Mouse (Mus musculus) telencephalon, adult 2 months (tissue): Measurements from ENCODE around the gene Ddx6.
"Not testable (repeated sequence)": the region's sequence is repeated elsewhere in the genome, so short reads cannot be mapped to it uniquely, and the experiment has no call there.

Source experiments
- DNase-seq: peaks from one replicate; pipeline ENCODE4 v3.0.0-alpha.2; 2011; ENCODE audit warnings: low read depth, low spot score

Gene Ddx6

GRCm38 (mm10) chr9:44593886-44594285, 10.8 kb upstream of the Ddx6 start:
- DNase-seq = no peak

- DNase-seq = no peak
Observed at GRCm38 (mm10) chr9:44594901-44595536, 9.7 kb upstream of the Ddx6 start.

- no peak for DNase-seq
Observed at GRCm38 (mm10) chr9:44595537-44595930, 9.2 kb upstream of the Ddx6 start.

GRCm38 (mm10) chr9:44597742-44598141, 7.0 kb upstream of the Ddx6 start:
- DNase-seq = no peak

- no peak for DNase-seq
Observed at GRCm38 (mm10) chr9:44598899-44599495, 5.7 kb upstream of the Ddx6 start.

- DNase-seq = no peak
Observed at GRCm38 (mm10) chr9:44599616-44600015, 5.1 kb upstream of the Ddx6 start.

GRCm38 (mm10) chr9:44600801-44601200, 3.9 kb upstream of the Ddx6 start:
- DNase-seq = no peak

- no peak for DNase-seq
Observed at GRCm38 (mm10) chr9:44602766-44603165, 1.9 kb upstream of the Ddx6 start.

- DNase-seq = peak; percentile 91
Observed at GRCm38 (mm10) chr9:44603454-44604289, 1.0 kb upstream of the Ddx6 start.

GRCm38 (mm10) chr9:44604290-44604778, 358 bp upstream of the Ddx6 start:
- DNase-seq = peak; percentile 58

- DNase-seq = no peak
Observed at GRCm38 (mm10) chr9:44605616-44606165, 999 bp downstream of the Ddx6 start.

GRCm38 (mm10) chr9:44606646-44607045, 2.0 kb downstream of the Ddx6 start:
- no peak for DNase-seq

GRCm38 (mm10) chr9:44607306-44607705, 2.6 kb downstream of the Ddx6 start:
- DNase-seq = no peak

GRCm38 (mm10) chr9:44610371-44610770, 5.7 kb downstream of the Ddx6 start:
- no peak for DNase-seq

- DNase-seq = not testable (repeated sequence)
Observed at GRCm38 (mm10) chr9:44613081-44613480, 8.4 kb downstream of the Ddx6 start.

GRCm38 (mm10) chr9:44621114-44621513, 16.4 kb downstream of the Ddx6 start:
- DNase-seq = no peak

GRCm38 (mm10) chr9:44624390-44624789, 19.7 kb downstream of the Ddx6 start:
- DNase-seq = no peak

GRCm38 (mm10) chr9:44626268-44626667, 21.6 kb downstream of the Ddx6 start:
- no peak for DNase-seq

GRCm38 (mm10) chr9:44637551-44638169, 33.0 kb downstream of the Ddx6 start:
- DNase-seq = no peak

GRCm38 (mm10) chr9:44638726-44639125, 34.0 kb downstream of the Ddx6 start:
- DNase-seq = not testable (repeated sequence)

- DNase-seq = not testable (repeated sequence)
Observed at GRCm38 (mm10) chr9:44640028-44640427, 35.3 kb downstream of the Ddx6 start.
